Mouse (Mus musculus) thymus, postnatal 14 days (tissue): ENCODE results near the gene Ace.
A peak's percentile ranks its signal among the peaks of the same experiment; 100 is the strongest.

ENCODE experiments used
- DNase-seq: peaks from one replicate; pipeline ENCODE4 v3.0.0; 2021

Gene Ace

DNA sequence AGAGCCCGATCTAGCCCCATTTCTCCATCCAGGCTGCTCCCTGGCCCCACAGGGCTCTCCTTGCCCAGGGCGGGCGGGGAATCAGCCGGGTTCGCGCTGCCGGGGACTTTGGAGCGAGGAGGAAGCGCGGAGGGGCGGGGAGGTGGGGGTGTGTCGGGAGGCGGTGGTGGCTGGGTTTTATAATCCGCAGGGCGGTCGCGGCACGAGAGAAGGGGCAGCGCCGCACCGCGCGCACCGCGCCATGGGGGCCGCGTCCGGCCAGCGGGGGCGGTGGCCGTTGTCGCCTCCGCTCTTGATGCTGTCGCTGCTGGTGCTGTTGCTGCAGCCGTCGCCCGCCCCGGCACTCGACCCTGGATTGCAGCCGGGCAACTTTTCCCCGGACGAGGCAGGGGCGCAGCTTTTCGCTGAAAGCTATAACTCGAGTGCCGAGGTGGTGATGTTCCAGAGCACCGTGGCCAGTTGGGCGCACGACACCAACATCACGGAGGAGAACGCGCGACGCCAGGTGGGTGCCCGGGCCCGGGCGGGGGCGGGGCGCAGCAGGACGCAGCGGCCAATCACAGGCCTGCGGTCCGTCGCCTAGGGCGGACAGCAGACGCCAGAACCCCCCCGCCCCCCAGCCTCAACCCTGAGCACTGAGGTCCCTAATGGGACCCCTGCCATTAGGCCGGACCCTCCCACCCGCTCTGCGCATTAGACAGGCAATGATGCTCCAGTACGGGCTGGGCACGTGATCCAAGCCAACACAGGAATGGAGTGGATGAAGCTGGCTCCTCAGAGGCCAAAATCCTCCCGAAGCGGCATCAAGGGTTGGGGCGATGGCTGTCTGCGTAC is at the start of gene Ace:
Ace (plus strand) TSS at position 205 of the 834 bp plus-strand sequence.
- DNase-seq = no peak

DNA sequence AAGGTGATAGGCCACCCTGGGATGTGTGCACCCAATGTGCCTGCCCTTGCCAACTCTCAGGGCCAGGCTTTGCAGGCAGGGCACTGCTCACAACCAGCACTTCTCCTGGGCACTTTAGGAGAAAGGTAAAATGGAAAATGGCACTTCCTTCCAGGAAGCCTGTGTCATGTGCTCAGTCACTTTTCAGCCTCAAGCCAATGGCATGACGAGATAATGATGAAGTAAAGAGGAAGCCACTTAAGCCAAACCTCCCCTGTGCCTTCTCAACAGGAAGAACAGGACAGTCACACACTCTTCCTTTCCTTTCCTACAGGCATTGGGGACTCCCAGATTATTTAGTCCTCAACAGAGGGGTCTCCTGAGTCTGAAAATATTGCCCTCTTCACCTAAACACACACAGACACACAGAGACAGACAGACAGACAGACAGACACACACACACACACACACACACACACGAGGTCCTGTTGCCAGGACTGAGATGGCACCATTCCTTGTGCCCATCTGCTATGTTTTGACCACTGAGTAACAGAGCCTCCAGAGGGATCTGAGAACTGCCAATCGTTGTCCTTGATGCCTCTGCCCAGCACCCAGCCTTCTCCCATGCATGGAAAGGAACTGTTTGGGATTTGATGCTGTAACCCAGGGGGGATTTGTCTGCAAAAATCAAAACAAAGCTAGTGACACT is 47.5 kb upstream of the Ace start:
- DNase-seq = no peak

DNA sequence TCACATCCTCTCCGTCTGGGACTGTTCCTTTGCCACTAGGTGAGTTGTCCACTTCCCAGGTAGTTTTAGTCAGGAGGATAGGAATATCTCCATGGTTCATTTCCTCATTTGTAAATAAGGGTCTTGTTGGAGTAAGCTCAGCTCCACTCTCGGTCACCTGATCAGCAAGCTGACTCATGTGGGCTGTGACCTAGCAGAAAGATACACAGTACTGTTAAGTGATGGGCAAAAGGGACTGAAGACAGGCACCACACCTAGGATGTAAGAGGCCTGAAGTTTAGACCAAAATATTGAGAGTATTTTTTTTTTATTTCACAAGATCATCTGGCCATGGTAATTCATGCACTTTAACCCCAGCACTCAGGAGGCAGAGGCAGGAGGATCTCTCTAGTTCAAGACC is 46.9 kb upstream of the Ace start:
- DNase-seq = no peak

DNA sequence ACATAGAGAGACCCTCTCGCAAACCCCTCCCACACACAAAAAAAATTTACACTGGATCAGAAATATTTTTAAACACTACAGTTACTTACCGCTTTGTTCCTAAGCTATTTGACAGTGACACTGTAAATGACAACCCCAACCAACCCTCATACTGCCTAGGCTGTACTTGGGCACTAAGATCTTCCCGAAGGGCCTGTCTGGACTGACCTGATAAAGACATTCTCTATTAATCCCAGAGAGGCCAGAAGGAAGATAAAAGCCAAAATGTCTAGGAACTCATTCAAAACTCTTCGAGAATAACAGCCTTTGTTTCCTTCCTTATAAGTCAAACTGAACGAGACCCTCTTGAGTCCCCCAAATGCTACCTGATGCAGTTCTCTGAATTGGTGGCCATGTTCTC is 46.5 kb upstream of the Ace start:
- DNase-seq = no peak

DNA sequence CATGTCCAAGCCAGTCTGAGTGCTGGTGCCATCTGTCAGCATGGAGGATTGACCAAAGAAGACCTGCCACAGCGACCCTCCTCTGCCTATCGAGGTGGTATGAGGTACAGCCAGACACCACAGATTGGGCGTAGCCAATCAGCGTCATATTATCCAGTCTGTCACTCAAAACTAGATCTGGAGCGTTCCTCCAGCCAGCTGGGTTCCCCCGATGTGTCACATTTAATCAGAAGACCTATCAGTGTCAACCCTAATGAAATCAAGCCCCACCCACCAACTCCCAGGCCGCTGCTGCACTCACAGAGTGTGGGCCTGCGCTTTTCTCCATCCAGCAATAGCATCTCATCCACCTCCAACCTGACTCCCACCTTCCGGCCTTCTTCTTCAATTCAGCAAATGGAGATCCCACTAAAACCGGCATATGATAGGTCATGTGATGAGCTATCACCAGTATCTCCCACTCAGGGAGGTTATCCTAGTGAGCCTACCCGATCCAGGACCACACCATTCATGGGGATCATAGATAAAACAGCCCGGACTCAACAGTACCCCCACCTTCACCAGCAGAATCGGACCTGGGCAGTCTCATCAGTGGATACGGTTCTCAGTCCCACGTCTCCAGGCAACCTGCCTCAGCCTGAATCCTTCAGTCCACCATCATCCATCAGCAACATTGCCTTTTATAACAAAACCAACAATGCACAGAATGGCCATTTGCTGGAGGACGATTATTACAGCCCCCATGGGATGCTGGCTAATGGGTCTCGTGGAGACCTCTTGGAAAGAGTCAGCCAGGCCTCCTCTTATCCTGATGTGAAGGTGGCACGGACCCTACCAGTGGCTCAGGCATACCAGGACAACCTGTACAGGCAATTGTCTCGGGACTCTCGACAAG is 44.7 kb upstream of the Ace start:
- no peak for DNase-seq

DNA sequence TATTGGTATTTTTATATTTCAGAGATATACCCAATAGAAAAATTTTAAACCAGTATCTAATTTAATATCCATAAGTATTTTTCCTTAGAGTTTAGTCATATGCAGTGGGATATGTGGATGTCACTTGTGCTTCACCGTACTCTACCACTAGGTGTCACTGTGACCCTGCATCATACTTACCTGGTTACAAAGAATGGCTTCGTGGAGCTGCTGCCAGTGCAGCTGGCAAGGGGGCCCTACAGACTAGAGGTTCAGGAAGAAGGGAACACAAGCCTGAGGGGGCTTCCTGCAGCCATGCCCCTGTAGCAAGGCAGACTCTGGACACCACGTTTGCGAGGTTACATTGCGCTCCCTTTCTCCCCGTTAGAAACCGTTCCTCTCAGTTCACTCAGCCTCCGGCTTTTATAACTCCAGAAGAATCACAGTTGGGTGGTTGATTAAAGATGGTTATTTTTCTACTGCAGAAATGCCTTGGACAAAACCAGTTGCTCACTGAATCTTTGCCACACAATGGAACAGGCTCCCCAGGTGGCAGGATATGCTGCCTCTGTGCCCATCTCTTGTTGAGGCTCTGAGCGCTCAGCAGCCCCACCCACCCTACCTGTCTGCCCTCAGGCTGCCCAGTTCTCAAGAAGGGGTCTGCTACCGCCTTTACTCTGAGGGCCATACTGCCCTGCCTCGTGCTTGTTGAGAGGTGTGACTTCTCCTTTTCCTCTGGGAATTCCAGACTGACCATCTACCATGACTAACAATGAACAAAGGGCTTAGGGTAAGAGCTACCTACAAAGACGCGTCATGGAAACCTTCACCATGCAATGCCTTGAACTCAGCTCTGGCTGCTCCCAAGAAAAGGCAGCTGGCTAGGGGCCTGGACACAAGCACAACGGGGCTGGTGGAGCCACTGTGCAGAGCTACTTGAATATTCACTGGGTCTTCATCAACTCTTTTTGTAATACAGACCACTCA is 40.4 kb upstream of the Ace start:
- peak; percentile 72 for DNase-seq

DNA sequence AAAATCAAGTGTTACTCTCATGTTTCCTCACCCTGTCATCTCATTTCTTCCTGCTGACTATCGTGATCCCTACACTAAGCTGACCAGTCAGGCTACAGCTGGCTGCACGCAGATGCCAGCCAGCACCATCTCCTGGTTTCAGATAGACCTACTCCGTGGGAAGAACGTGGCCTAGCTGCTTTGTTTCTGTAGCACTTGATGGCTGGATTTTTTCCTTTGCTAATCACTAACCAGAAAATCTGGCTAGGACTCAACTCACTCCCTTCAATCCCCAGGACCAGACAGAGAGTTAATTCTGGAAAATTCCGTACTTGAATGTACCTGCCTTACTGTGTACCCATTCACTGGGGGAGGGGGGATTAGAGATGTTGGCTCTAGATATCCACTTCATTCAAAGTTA is 39.6 kb upstream of the Ace start:
- DNase-seq = no peak

DNA sequence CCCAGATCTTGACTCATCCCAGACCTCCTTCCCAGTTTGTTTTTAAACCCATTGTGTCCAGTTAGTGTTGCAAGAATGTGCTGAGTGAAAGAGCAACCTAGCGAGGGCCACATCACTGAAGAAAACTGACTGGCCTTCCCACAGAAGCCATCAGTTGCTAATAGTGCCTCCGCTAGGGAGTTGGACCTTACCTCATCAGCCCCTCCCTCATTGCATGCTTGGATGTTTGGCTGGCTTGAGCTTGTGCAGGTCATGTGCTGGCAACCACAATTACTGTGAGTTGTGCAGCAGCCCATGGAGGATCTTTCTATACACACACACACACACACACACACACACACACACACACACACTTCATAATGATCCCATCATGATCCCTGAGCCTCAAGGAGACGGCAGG is 36.4 kb upstream of the Ace start:
- no peak for DNase-seq

DNA sequence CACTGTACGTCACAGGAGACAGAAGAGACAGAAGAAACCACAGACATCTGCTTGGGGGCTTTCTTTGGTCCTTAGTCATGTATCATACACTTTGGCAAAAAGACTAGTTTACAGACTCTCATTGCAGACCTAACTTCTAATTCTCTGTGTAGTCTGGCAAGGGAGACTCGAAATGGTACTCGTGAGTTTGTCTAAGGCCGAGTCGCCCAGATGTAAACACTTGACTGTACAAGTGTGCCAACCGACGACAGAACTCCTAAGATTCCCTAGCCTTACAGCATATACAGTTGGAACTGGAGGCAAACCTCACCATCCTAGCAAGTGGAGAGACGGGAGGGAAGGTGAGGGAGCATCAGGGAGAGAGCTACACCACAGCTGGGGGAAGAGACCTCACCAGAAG is 34.0 kb upstream of the Ace start:
- DNase-seq = no peak

DNA sequence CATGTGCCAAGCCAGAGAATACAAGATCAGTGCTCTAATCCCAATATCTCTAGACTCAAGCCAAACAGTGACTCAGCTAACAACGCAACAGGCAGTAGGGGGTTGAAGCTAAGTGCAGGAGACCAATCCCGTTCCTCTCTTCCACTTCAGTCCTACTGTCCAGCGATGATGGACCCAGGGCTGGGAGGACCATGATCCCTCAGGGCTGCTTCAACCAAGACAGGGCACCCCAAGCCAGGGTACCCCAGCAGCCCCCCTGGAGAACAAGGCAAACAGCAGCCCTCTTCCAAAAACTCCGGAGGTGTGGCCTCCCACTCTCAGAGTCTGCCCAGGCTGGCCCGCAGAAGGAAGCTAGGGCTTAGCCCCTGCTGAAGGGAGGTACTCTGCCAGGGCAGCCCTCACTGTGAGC is 33.4 kb upstream of the Ace start:
- DNase-seq = no peak

DNA sequence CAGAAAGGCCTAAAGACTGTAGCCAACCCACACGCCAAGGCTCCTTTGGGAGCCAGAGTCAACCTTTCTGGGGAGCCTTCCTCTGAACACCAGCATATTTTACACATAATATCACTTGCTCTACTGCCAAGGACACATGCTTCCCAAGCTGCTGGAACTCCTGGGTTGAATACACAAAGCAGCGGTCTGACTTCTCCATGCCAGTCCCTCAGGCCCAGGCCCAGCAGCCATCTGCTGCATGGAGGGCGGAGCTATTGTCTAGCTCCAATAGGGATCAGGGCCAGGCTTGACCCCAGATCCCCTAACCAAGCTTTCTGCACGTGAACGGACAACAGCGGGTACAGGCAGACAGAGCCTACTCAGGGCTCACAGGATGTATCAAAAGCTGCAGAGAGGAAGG is 32.9 kb upstream of the Ace start:
- no peak for DNase-seq

DNA sequence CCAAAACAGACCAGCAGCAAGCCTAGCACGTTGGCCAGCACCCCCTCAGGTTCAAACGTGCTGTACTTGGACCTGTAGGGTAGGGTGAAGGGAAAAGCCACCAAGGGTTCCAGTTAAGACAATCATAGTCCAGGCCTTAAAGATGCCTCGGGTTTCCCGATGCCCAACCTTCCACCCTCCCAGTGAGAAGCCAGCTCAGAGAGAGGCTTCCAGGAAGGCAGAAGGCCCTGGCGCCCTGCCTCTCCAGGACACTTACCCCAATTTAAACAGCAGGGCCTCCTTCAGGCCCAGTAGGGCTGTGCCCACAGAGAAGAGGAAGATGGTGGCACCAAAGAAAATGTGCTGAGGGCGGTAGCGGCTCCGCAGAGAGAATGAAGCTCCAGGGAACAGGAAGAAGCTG is 32.2 kb upstream of the Ace start:
- DNase-seq = no peak

DNA sequence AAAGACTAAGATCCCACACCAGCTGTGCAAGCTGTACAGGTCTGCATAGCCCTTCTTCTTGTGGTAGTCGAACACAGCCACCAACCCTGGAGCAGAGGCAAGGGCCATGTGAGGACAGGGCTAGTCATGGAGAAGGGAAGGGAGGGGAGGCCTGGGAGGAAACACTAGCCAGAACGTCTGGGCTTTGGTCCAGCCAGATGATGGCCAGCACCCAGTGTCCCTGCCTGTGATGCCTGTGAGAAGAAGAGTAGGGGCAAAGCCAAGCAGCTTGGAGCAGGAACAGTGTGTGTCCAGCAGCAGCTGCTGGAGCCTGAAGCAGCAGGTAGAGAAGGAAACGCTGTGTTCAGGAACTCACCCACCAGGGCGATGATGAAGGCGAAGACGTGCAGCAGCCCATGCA is 31.5 kb upstream of the Ace start:
- no peak for DNase-seq

DNA sequence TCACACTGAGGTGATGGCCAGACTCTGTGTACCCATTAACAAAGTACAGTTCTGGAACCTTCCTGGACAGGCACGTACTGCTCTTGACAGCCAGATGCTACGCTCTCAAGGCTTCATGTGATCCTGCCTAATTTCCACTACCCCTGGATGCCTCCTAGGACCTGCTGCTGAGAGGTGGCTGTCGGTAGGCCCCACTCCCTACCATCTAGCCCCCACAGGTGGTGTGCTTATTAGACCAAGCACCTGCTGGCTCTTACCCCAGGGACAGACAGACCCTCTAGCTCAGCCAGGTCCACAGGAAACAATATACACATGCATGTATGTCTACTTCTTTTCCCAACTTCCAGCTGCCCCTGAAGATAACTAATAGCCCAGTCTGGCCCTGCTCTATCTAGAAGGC is 30.8 kb upstream of the Ace start:
- DNase-seq = no peak

DNA sequence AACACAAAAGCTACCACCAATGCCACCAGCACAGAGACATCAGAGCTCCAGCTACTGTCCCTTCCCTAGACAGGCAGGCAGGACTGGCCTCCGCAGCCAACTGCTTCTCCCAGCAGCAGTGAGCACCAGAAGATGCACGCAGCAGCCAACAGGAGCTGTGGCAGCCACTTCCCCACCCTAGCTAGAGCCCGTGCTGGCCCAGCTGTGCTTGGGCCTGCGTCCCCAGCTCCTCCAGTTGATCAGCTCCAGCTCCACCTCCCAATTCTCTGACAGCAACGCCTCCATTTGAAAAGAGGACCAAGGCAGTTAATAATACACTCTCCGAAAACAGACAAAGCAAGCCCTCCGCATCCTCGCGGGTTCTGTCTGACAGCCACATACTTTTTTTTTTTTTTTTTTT is 29.0 kb upstream of the Ace start:
- DNase-seq = no peak

DNA sequence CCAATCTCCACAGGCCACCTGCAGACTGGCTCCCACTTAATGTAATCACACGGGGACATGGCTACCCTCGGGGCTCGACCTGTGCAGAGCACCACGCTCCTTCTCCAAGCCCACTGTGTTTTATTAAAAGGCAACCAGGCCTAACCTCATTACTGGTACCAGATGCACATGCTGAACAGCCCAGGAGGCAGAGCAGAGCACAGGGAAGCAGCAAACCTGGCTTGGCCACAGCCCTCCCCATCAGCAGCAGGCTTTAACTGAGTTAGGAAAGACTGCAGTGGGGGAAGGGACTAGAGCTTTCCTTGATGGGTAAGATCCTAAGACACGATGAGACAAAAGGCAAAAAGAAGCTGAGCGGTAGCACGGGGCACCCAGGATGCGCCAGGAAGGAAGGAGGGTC is 25.8 kb upstream of the Ace start:
- no peak for DNase-seq

DNA sequence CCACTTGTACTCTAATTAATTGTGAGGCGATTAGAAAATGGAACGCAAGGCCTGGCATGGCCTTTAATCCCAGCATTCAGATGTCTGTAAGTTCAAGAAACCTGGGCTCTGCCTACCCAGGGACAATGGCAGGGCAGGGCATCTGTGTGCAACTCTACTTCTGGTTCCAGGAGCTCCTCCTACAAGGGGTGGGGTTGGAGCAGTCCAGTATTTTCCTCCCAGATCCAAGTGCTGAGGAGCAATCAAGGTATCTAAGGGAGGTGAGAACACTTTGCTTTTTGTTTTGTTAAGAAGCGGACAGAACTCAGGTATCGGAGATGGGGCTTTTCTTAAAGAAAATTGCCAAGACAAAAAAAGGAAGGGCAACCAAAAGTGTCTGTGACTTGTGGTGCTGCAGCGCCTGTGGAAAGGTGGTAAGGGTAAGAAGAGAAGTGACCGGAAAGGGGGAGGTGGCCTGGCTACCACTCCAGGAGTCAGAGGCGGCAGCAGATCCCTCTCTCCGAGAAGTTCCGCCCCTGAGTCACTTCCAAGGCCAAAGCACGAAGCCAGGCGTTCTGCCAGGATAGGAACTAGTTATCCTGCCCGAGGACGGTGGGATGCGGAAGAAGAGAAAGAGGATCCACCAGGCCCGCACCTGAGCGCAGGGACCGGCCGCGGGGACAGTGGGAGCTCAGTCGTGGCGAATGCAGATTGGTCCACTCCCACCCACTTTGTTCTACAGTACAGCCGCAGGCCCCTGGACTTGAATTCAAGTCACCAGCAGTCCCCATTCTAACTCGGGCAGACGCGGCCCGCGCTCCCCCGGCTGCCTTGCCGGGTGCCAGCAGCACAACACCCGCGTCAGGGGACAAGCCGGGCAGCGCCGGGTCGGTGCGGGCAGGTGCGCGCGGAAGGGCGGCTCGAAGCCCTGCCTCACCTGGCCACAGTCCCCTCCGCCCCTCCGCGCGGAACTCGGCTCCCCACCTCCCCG is 24.3 kb upstream of the Ace start:
- no peak for DNase-seq

DNA sequence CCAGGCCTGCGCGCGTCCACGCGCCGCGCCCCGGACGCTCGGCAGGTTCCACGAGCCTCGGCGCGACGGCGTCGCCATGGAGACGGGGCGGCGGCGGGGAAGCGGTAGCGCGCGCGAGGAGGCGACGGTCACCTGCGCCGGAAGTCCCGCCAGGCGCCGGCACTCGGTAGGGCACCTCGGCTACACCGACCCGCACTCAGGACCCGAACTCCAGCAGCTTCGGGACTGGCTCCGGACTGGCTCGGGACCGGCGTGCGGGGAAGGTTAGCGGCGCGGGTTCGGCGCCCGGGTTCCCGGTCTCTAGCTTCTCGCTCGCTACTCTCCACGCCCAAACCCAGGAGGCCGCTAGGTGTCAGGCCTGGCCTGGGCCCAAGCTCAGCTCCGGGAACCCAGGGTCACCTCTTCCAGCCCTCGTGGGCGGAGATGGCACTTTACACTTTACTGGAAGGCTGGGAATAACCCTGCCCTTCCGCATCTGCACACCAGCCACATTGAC is 23.6 kb upstream of the Ace start:
- peak; percentile 79 for DNase-seq

DNA sequence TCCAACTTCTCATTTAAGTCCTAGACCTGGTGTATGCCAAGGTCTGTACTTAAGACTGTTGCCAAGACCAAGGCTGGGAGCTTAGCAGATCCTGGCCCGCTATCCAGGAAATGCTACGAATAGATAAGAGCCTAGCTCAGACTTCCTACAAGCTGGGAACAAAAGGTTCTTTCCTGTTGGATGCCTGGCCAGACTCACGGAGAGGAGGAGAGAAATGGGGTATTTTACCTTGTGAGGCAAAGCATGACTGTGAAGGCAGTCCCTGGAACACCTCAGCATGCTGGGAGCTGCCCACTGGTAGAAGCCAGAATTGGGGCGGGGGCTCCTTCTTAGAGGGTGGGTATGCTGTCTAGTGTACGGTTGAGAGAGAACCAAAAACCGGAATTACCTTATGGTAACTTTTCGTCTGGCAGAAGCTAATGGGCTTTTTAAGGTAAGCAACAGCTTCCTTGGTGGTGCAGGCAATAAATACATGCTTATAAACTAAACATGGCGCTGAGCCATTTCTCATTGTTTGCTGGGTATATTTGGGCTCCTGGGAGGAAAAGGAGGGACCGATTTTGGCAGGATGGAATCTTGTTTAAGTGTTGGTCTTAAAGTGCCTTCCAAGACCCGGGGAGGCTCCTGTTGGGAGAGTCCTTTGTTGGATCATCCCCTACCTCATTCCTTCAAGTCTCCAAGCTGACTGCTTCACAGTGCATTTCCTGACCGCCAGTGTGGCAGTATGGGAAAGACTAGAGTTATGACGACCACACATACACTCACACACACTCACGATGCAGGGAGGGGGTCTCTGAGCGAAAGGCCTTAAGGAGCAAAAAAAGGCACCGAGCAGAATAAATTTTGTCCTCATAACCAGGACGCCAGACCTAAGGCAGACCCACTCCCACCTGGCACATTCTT is 22.7 kb upstream of the Ace start:
- DNase-seq = no peak

DNA sequence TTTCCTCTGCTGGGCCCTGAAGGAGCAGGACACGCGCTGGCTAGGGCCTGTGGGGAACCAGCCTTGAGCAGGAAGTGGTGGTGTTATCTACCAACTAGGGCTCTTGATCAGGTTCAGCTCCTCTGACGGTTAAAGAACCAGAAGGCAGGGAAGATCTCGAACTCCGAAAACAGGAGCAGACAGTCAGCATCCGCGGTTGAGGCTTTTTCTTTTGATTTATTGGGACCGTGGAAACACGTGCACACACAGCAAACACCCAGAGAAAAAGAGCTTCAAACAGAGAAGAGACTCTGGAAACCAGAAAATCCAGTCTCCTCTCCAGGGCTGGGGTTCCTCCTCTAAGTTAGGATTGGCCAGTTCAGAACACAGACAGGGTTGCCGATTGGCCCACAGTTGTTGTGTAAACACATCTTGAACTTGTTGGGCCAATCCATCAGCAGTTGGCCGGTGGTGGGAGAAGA is 21.0 kb upstream of the Ace start:
- DNase-seq = peak; percentile 28
